Mouse (Mus musculus) c-Kit-positive CD71-positive TER-119-negative erythroid progenitor cells, embryonic 14.5 days (primary cell): ENCODE measurements around the gene Ttc7b.

Source experiments
- DNase-seq: peaks from one replicate; pipeline ENCODE4 v3.0.0-alpha.2; 2013; ENCODE audit warnings: low read depth

Gene Ttc7b

GRCm38 (mm10) chr12:100303141-100303540 is 217.5 kb downstream of the Ttc7b start:
- no peak for DNase-seq

- no peak for DNase-seq
These were observed 220.2 kb downstream of the Ttc7b start for GRCm38 (mm10) chr12:100300446-100300845.

GRCm38 (mm10) chr12:100299322-100299726 is 221.3 kb downstream of the Ttc7b start:
- DNase-seq = no peak

- DNase-seq = no peak
These were observed 221.8 kb downstream of the Ttc7b start for GRCm38 (mm10) chr12:100298788-100299187.

GRCm38 (mm10) chr12:100297961-100298360 is 222.7 kb downstream of the Ttc7b start:
- no peak for DNase-seq

GRCm38 (mm10) chr12:100294457-100294856 is 226.2 kb downstream of the Ttc7b start:
- no peak for DNase-seq

GRCm38 (mm10) chr12:100293956-100294355 is 226.7 kb downstream of the Ttc7b start:
- no peak for DNase-seq

GRCm38 (mm10) chr12:100290711-100291685 is 229.6 kb downstream of the Ttc7b start:
- DNase-seq = no peak

GRCm38 (mm10) chr12:100290178-100290531 is 230.5 kb downstream of the Ttc7b start:
- no peak for DNase-seq

- DNase-seq = no peak
These were observed 231.1 kb downstream of the Ttc7b start for GRCm38 (mm10) chr12:100289267-100290177.

- no peak for DNase-seq
These were observed 232.6 kb downstream of the Ttc7b start for GRCm38 (mm10) chr12:100288018-100288417.

GRCm38 (mm10) chr12:100287565-100287964 is 233.1 kb downstream of the Ttc7b start:
- no peak for DNase-seq

GRCm38 (mm10) chr12:100283283-100283682 is 237.3 kb downstream of the Ttc7b start:
- no peak for DNase-seq

GRCm38 (mm10) chr12:100282025-100282885 is 238.4 kb downstream of the Ttc7b start:
- DNase-seq = no peak

- no peak for DNase-seq
These were observed 239.4 kb downstream of the Ttc7b start for GRCm38 (mm10) chr12:100280972-100281794.

- DNase-seq = no peak
These were observed 240.7 kb downstream of the Ttc7b start for GRCm38 (mm10) chr12:100279898-100280297.

- no peak for DNase-seq
These were observed 242.3 kb downstream of the Ttc7b start for GRCm38 (mm10) chr12:100278358-100278757.

- no peak for DNase-seq
These were observed 243.1 kb downstream of the Ttc7b start for GRCm38 (mm10) chr12:100277534-100277905.

GRCm38 (mm10) chr12:100276607-100277533 is 243.8 kb downstream of the Ttc7b start:
- DNase-seq = peak; percentile 41

GRCm38 (mm10) chr12:100275850-100276249 is 244.8 kb downstream of the Ttc7b start:
- no peak for DNase-seq
